Mouse (Mus musculus): Measurements from ENCODE around the gene Tmem212. TPM values are rescaled to one million over a fixed set of nuclear protein-coding genes. Genes with fewer than 3 reads are reported as not detected.

The Tmem212 gene
- polyA plus RNA-seq, 1 experiment from 2014 or later = not detected

DNA sequence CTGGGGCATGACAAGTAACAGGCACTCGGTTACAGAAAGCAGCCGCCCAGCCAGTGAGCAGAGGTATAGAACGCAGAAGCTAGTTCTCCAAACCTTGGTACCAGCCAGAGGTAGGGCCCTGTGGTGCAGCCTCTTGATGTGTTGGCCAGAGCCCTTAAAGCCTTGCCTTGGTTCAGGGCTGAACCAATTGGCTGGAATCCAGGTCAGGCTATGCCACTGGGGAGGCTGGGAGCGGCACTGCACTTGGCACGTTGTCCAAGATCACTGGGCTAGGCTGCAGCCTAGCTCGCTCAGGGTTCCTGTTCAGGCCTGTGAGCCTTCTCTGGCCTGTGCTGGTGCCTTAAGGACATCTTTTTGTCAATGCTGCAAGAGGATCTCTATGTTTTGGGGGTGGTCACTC is 34.6 kb downstream of the Tmem212 start:
- no peak overlapping the region for H3K4me3 ChIP-seq (ENCODE audit: low read depth, low read length)
- H3K27ac ChIP-seq (replicated peaks) = no peak overlapping the region; the same call in 1 of the 2 replicates
- WGBS = 58% methylated on average over 6 of the region's 6 CpGs
- peak; percentile 55; the same call in 1 of the 2 replicates for ATAC-seq (ENCODE audit: low FRiP score, low TSS enrichment)
- H3K4me2 ChIP-seq (replicated peaks; ENCODE audit: low read depth) = no peak overlapping the region
- H3K4me1 ChIP-seq (replicated peaks; ENCODE audit: control insufficient read depth, insufficient read depth) = peaks cover 15% of the 10 kb centered on the region
- no peak overlapping the region for H3K9ac ChIP-seq (ENCODE audit: low read length)
- DNase-seq (ENCODE audit: low spot score) = peak; percentile 73
- TF ChIP-seq EP300 (optimal IDR thresholded peaks at IDR 0.05) = no peak
- no peak for TF ChIP-seq CTCF (IDR thresholded peaks at IDR 0.05; ENCODE audit: low read depth)
- H3K9me3 ChIP-seq (ENCODE audit: control insufficient read depth, low read length) = no peaks in the 10 kb centered on the region
- no peaks in the 10 kb centered on the region for H3K27me3 ChIP-seq (ENCODE audit: control insufficient read depth, insufficient read depth, low read length)
- H3K36me3 ChIP-seq (ENCODE audit: control insufficient read depth, insufficient read depth, low read length) = no peaks in the 10 kb centered on the region

DNA sequence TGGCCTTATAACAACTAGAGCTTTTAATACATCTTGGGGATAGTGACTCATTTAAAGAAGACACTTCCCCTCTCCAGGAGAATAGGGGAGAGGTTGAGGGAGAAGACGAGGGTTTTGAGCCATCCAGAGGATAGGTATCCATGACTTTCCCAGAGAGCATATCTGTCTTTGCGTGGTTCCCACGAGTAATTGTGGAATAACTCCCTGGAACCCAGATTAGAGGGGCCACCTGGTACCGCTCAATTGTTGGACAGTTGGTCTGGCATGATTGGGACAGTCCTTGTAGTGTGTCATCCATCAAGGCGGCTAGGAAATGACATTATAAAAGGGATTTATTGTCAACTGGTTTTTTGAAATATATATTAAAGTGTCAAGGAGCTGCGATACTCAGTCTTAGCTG is 35.1 kb downstream of the Tmem212 start:
- Histone ChIP-seq H3K27me3 (ENCODE audit: control insufficient read depth, insufficient read depth, low read length) (no peaks in the 10 kb centered on the region), H3K9ac (ENCODE audit: low read length) (no peak overlapping the region), H3K4me2 (replicated peaks; ENCODE audit: low read depth) (no peak overlapping the region), H3K27ac (replicated peaks) (no peak overlapping the region), H3K4me3 (ENCODE audit: low read depth, low read length) (no peak overlapping the region), H3K36me3 (ENCODE audit: control insufficient read depth, insufficient read depth, low read length) (no peaks in the 10 kb centered on the region), H3K4me1 (replicated peaks; ENCODE audit: control insufficient read depth, insufficient read depth) (peaks cover 15% of the 10 kb centered on the region), H3K9me3 (ENCODE audit: control insufficient read depth, low read length) (no peaks in the 10 kb centered on the region)
- TF ChIP-seq EP300 (optimal IDR thresholded peaks at IDR 0.05) = no peak
- TF ChIP-seq CTCF (IDR thresholded peaks at IDR 0.05; ENCODE audit: low read depth) = no peak
- ATAC-seq (ENCODE audit: low FRiP score, low TSS enrichment) = no peak
- 66% methylated on average over 6 of the region's 6 CpGs for WGBS
- DNase-seq (ENCODE audit: low spot score) = peak; percentile 3

DNA sequence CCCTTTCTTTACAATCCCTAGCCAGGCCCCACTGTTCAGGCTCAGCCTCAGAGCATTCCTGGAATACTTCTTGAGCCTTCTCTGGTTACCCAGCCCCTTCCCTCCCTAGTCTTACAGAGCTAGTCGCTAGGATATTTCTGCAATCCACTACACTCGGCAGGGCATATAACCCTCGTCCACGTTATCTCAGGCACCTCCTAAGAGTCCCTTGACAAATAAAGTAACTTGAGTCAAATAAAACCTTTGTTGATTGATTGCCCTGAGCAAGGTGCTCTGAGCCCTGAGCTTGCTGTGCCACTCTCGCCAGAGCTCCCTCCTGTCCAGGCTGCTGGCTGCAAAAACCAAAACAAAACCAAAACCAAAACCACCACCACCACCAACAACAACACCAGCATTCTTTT is 37.0 kb downstream of the Tmem212 start:
- DNase-seq (ENCODE audit: low spot score) = peak; percentile 31
- peaks cover 15% of the 10 kb centered on the region for H3K4me1 ChIP-seq (replicated peaks; ENCODE audit: control insufficient read depth, insufficient read depth)

DNA sequence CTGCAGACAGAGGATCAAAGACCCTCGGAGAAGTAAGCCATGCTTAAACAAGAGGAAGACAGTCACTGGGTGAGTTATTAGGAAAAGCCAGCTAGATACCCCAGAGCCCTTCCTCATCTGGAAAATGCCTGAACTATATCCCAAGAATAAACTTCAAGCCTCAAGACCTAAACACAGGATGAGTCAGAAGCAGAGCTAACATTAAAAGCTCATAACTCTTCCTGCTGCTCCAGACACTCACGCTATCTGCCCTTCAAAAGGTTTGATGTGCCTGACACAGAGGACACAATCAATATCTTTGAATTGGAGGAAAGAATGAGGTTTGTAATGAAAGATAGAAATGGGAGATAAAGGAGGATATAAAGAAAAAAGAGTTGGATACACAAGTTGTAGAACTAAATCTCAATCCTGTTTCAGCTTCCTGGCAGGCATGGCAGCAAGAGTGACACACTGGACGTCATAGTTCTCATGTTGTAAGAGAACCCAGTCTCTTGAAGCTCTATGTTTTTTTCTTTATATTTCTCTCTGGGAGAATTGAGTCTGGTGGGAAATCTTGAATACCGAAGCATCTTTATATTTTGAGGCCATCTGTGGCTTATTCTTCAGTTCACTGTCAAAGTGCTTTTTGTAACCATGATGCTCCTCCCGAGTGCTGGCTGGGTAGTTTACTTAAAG is 37.6 kb downstream of the Tmem212 start:
- H3K27ac ChIP-seq (replicated peaks) = peak overlapping the region; percentile 19
- H3K9ac ChIP-seq (ENCODE audit: low read length) = no peak overlapping the region
- no peak overlapping the region; the same call in 1 of the 2 replicates for H3K4me2 ChIP-seq (replicated peaks; ENCODE audit: low read depth)
- no peaks in the 10 kb centered on the region for H3K9me3 ChIP-seq (ENCODE audit: control insufficient read depth, low read length)
- TF ChIP-seq CTCF (IDR thresholded peaks at IDR 0.05; ENCODE audit: low read depth) = no peak
- TF ChIP-seq EP300 (optimal IDR thresholded peaks at IDR 0.05) = no peak
- ATAC-seq (ENCODE audit: low FRiP score, low TSS enrichment) (no peak), DNase-seq (ENCODE audit: low spot score) (no peak)
- 16% methylated on average over 5 of the region's 5 CpGs for WGBS
- no peaks in the 10 kb centered on the region for H3K27me3 ChIP-seq (ENCODE audit: control insufficient read depth, insufficient read depth, low read length)
- no peak overlapping the region for H3K4me3 ChIP-seq (ENCODE audit: low read depth, low read length)
- peaks cover 15% of the 10 kb centered on the region for H3K4me1 ChIP-seq (replicated peaks; ENCODE audit: control insufficient read depth, insufficient read depth)
- H3K36me3 ChIP-seq (ENCODE audit: control insufficient read depth, insufficient read depth, low read length) = no peaks in the 10 kb centered on the region

More for the DNA sequence above, 37.0 kb downstream of the Tmem212 start:
- H3K9me3 ChIP-seq (ENCODE audit: control insufficient read depth, low read length) = no peaks in the 10 kb centered on the region
- H3K36me3 ChIP-seq (ENCODE audit: control insufficient read depth, insufficient read depth, low read length) = no peaks in the 10 kb centered on the region
- WGBS = under 1% methylated on average over 5 of the region's 5 CpGs
- H3K9ac ChIP-seq (ENCODE audit: low read length) = no peak overlapping the region
- H3K4me3 ChIP-seq (ENCODE audit: low read depth, low read length) = no peak overlapping the region
- H3K4me2 ChIP-seq (replicated peaks; ENCODE audit: low read depth) = peak overlapping the region; percentile 33; the same call in 1 of the 2 replicates
- no peak for TF ChIP-seq CTCF (IDR thresholded peaks at IDR 0.05; ENCODE audit: low read depth)
- no peak for TF ChIP-seq EP300 (optimal IDR thresholded peaks at IDR 0.05)
- H3K27ac ChIP-seq (replicated peaks) = peak overlapping the region; percentile 42
- no peaks in the 10 kb centered on the region for H3K27me3 ChIP-seq (ENCODE audit: control insufficient read depth, insufficient read depth, low read length)
- ATAC-seq (ENCODE audit: low FRiP score, low TSS enrichment) = peak; percentile 28; the same call in 1 of the 2 replicates

DNA sequence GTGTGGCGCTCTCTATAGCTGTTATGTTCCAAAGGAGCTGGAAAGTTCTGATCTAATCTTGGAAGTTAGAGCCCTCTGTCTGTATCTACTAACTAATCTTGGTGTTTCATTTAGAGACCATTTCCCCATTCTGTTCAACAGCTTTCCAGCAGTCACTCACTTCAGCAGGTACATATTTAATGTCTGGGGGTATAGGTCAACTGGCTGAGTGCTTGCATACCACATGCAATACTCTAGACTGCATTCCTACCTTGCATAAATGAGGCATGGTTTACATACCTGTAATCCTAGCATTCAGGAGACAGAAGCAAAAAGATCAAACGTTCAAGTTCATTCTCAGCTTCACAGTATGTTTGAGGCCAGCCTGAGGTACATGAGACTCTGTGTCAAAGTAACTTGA is 39.9 kb downstream of the Tmem212 start:
- 71% methylated on average over 2 of the region's 2 CpGs for WGBS
- DNase-seq (ENCODE audit: low spot score) = peak; percentile 1
- H3K9me3 ChIP-seq (ENCODE audit: control insufficient read depth, low read length) = no peaks in the 10 kb centered on the region
- no peak overlapping the region for H3K4me3 ChIP-seq (ENCODE audit: low read depth, low read length)
- H3K4me2 ChIP-seq (replicated peaks; ENCODE audit: low read depth) = no peak overlapping the region
- peaks cover 4% of the 10 kb centered on the region; the same call in 1 of the 2 replicates for H3K4me1 ChIP-seq (replicated peaks; ENCODE audit: control insufficient read depth, insufficient read depth)
- H3K27me3 ChIP-seq (ENCODE audit: control insufficient read depth, insufficient read depth, low read length) = no peaks in the 10 kb centered on the region
- ATAC-seq (ENCODE audit: low FRiP score, low TSS enrichment) = no peak
- no peak for TF ChIP-seq CTCF (IDR thresholded peaks at IDR 0.05; ENCODE audit: low read depth)
- no peak for TF ChIP-seq EP300 (optimal IDR thresholded peaks at IDR 0.05)
- H3K27ac ChIP-seq (replicated peaks) = no peak overlapping the region
- no peak overlapping the region for H3K9ac ChIP-seq (ENCODE audit: low read length)
- no peaks in the 10 kb centered on the region for H3K36me3 ChIP-seq (ENCODE audit: control insufficient read depth, insufficient read depth, low read length)

DNA sequence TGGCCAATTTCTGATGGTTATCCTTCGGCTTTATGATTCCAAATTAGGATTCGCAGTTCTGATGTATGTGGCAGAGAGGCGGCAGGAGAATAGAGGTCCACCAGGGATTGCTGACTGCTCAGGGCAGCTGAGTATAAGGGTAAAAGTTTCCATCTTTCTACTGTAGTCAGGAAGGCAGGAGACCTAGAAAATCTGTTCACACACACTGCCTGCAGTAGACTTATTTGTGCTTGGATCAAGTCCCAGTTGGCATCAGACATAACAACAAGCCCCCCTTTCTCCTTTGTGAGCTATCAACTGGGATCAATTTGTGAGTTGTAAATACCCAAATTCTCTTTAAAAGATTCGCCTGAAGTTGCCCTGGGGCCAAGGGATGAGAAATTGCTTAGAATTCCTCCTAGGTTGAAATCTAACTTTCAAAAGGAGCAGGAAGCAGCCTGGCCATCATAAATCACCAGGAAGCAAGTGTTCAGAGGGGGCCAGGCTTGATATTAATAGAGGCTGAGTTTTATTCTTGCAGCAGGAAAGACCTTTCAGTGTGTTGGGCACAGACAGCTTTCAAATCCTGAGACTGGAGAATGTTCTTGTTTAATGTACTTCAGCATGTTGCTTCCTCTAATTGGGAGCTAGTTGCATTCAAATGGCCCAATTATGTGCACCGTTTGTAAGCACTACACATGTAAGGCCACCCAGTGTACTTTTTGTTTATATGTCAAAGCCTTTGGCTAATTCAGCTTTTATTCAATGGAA is 41.6 kb downstream of the Tmem212 start:
- Histone ChIP-seq H3K4me3 (ENCODE audit: low read depth, low read length) (no peak overlapping the region), H3K9me3 (ENCODE audit: control insufficient read depth, low read length) (no peaks in the 10 kb centered on the region), H3K36me3 (ENCODE audit: control insufficient read depth, insufficient read depth, low read length) (no peaks in the 10 kb centered on the region), H3K27me3 (ENCODE audit: control insufficient read depth, insufficient read depth, low read length) (no peaks in the 10 kb centered on the region), H3K4me2 (replicated peaks; ENCODE audit: low read depth) (no peak overlapping the region), H3K27ac (replicated peaks) (no peak overlapping the region), H3K9ac (ENCODE audit: low read length) (no peak overlapping the region), H3K4me1 (replicated peaks; ENCODE audit: control insufficient read depth, insufficient read depth) (no peaks in the 10 kb centered on the region)
- DNase-seq (ENCODE audit: low spot score) (peak; percentile 9), ATAC-seq (ENCODE audit: low FRiP score, low TSS enrichment) (no peak)
- TF ChIP-seq CTCF (IDR thresholded peaks at IDR 0.05; ENCODE audit: low read depth) = no peak
- TF ChIP-seq EP300 (optimal IDR thresholded peaks at IDR 0.05) = no peak
- WGBS = 57% methylated on average over 5 of the region's 5 CpGs
